Mouse (Mus musculus): ENCODE data around the gene Rhog.
A peak's percentile ranks its signal among the peaks of the same experiment; 100 is the strongest.

Gene Rhog

GRCm38 (mm10) chr7:102250631-102251214 lies 5.1 kb downstream of the Rhog start:
- DNase-seq (ENCODE audit: low spot score): peak; percentile 83

- peak; percentile 63 for DNase-seq (ENCODE audit: low spot score)
These were observed 5.8 kb downstream of the Rhog start for GRCm38 (mm10) chr7:102249896-102250630.

GRCm38 (mm10) chr7:102249531-102249895 lies 6.3 kb downstream of the Rhog start:
- no peak for DNase-seq (ENCODE audit: low spot score)

GRCm38 (mm10) chr7:102248691-102249404 lies 7.0 kb downstream of the Rhog start:
- DNase-seq (ENCODE audit: low spot score): no peak

- no peak for DNase-seq (ENCODE audit: low spot score)
These were observed 8.7 kb downstream of the Rhog start for GRCm38 (mm10) chr7:102246956-102247797.

- no peak for DNase-seq (ENCODE audit: low spot score)
These were observed 9.6 kb downstream of the Rhog start for GRCm38 (mm10) chr7:102246265-102246664.

- DNase-seq (ENCODE audit: low spot score): no peak
These were observed 10.1 kb downstream of the Rhog start for GRCm38 (mm10) chr7:102245775-102246174.

GRCm38 (mm10) chr7:102244782-102245535 lies 10.9 kb downstream of the Rhog start:
- no peak for DNase-seq (ENCODE audit: low spot score)

- DNase-seq (ENCODE audit: low spot score): no peak
These were observed 12.0 kb downstream of the Rhog start for GRCm38 (mm10) chr7:102243870-102244269.

- no peak for DNase-seq (ENCODE audit: low spot score)
These were observed 12.9 kb downstream of the Rhog start for GRCm38 (mm10) chr7:102242917-102243316.

GRCm38 (mm10) chr7:102242371-102242770 lies 13.5 kb downstream of the Rhog start:
- no peak for DNase-seq (ENCODE audit: low spot score)

GRCm38 (mm10) chr7:102239591-102239990 lies 16.3 kb downstream of the Rhog start:
- no peak for DNase-seq (ENCODE audit: low spot score)

GRCm38 (mm10) chr7:102238686-102239286 lies 17.1 kb downstream of the Rhog start:
- no peak for DNase-seq (ENCODE audit: low spot score)

- no peak for DNase-seq (ENCODE audit: low spot score)
These were observed 22.8 kb downstream of the Rhog start for GRCm38 (mm10) chr7:102233059-102233458.

GRCm38 (mm10) chr7:102229814-102230213 lies 26.0 kb downstream of the Rhog start:
- peak; percentile 57 for DNase-seq (ENCODE audit: low spot score)

- DNase-seq (ENCODE audit: low spot score): no peak
These were observed 27.7 kb downstream of the Rhog start for GRCm38 (mm10) chr7:102228049-102228670.

GRCm38 (mm10) chr7:102226051-102226450 lies 29.8 kb downstream of the Rhog start:
- no peak for DNase-seq (ENCODE audit: low spot score)

GRCm38 (mm10) chr7:102223883-102224738 lies 31.7 kb downstream of the Rhog start:
- DNase-seq (ENCODE audit: low spot score): peak; percentile 69

GRCm38 (mm10) chr7:102222830-102223556 lies 32.9 kb downstream of the Rhog start:
- DNase-seq (ENCODE audit: low spot score): peak; percentile 64
